In genomic region chr7:45437521-45438276, GRCm38 (mm10) we compare ENCODE assay signal across 8 mouse cellular contexts. TPM values are rescaled to one million over a fixed set of nuclear protein-coding genes. Genes with fewer than 3 reads are reported as not detected.
DNase-seq lines count a peak whose midpoint lies in the region; ATAC-seq and TF ChIP-seq lines count a peak whose summit lies in the region.

Gene Ruvbl2 (minus strand): TSS chr7:45438096.

- ATAC-seq in forebrain, embryonic 13.5 days = no peak
- no peak for ATAC-seq in hematopoietic stem cell, adult 5-6 weeks (replicated peaks in 1 of 2; ENCODE audit: insufficient read depth in 1 of 2, low FRiP score in 2 of 2, low TSS enrichment in 1 of 2, low read depth in 1 of 2, poor library complexity in 2 of 2, severe bottlenecking in 2 of 2)

- no peak for TF ChIP-seq POLR2A in ES-Bruce4 (IDR thresholded peaks at IDR 0.05; ENCODE audit: insufficient read depth, low read length)

- TF ChIP-seq CTCF in ES-Bruce4 (IDR thresholded peaks at IDR 0.05; ENCODE audit: low read depth, low read length) = peak; percentile 63

- H3K4me3 ChIP-seq in ES-Bruce4 (ENCODE audit: low read depth, low read length) = peak within 1 kb of the TSS; percentile 41
- H3K4me3 ChIP-seq in forebrain, embryonic 13.5 days = no peak within 1 kb of the TSS

- DNase-seq in ZHBTc4 (ENCODE audit: low read depth, low spot score) = peak; percentile 82
- DNase-seq in layer of hippocampus, postnatal 25 days (ENCODE audit: extremely low spot score in 1 of 2, low spot score in 1 of 2) = no peak
- DNase-seq in lung, postnatal 25 days (ENCODE audit: low spot score) = peak; percentile 36
- no peak for DNase-seq in natural killer cell, adult 2 months (ENCODE audit: low spot score in 2 of 2)
- DNase-seq in right cerebral cortex, postnatal 14 days = no peak

- H3K27me3 ChIP-seq in ES-Bruce4 (ENCODE audit: control insufficient read depth, insufficient read depth, low read length, poor library complexity, severe bottlenecking) = no peaks in the 10 kb centered on the region
- H3K27me3 ChIP-seq in forebrain, embryonic 13.5 days = no peaks in the 10 kb centered on the region

- peak within 1 kb of the TSS; percentile 29; the same call in 1 of the 2 replicates for H3K9ac ChIP-seq in ES-Bruce4 (ENCODE audit: low read depth, poor library complexity, severe bottlenecking)
- peak within 1 kb of the TSS; percentile 22; the same call in 1 of the 2 replicates for H3K9ac ChIP-seq in forebrain, embryonic 13.5 days

- no peak for TF ChIP-seq EP300 in ES-Bruce4 (IDR thresholded peaks at IDR 0.05; ENCODE audit: insufficient read depth, low read depth, low read length)

- no peaks in the 10 kb centered on the region for H3K9me3 ChIP-seq in ES-Bruce4 (replicated peaks; ENCODE audit: control insufficient read depth, insufficient read depth, low read length, poor library complexity, severe bottlenecking)
- H3K9me3 ChIP-seq in forebrain, embryonic 13.5 days (replicated peaks) = no peaks in the 10 kb centered on the region

- H3K4me1 ChIP-seq in ES-Bruce4 (ENCODE audit: control insufficient read depth, insufficient read depth, low read length) = peaks cover 8% of the 10 kb centered on the region
- peaks cover 41% of the 10 kb centered on the region for H3K4me1 ChIP-seq in forebrain, embryonic 13.5 days

- no peaks in the 10 kb centered on the region for H3K36me3 ChIP-seq in ES-Bruce4 (ENCODE audit: control insufficient read depth, insufficient read depth, low read length, poor library complexity, severe bottlenecking)
- H3K36me3 ChIP-seq in forebrain, embryonic 13.5 days (ENCODE audit: poor library complexity, severe bottlenecking) = peaks cover 19% of the 10 kb centered on the region

- H3K27ac ChIP-seq in ES-Bruce4 (ENCODE audit: insufficient read depth, low read length) = 0 out of 2 replicates have a peak within 1 kb of the TSS, but pooled peaks have one; percentile 2
- H3K27ac ChIP-seq in forebrain, embryonic 13.5 days = no peak within 1 kb of the TSS

- WGBS in forebrain, embryonic 13.5 days = 23% methylated on average over 19 of the region's 19 CpGs

- H3K4me2 ChIP-seq in forebrain, embryonic 13.5 days = peak within 1 kb of the TSS; percentile 19; the same call in 1 of the 2 replicates

RNA-seq across cellular contexts. Expression of gene Ruvbl2, which starts in this region (rescaled TPM):
- 263 and 267 TPM in 2 replicates for polyA plus RNA-seq in ES-Bruce4 (2011; ENCODE audit: insufficient read depth, insufficient read length, low read depth, missing spikeins)
- 153 and 173 TPM in 2 replicates for polyA plus RNA-seq in forebrain, embryonic 13.5 days (2015; fragmentation: Nextera tagmentation; extraction: Ambion mirVana)
- 134 and 137 TPM in 2 replicates for total RNA-seq in hematopoietic stem cell, adult 5-6 weeks (2017)
- total RNA-seq in layer of hippocampus, postnatal 25 days (2021) = 10 to 100 TPM; 34.3 to 40.6 TPM

Comparison
In these comparisons a context has a peak if more than half of its experiments do, and no peak if none do; other contexts are left out.
1. DNase-seq: peak in ZHBTc4 (single experiment) and lung, postnatal 25 days (single experiment); none in layer of hippocampus, postnatal 25 days (0 of 2), natural killer cell, adult 2 months (0 of 2) and right cerebral cortex, postnatal 14 days (single experiment).